Mouse (Mus musculus): ENCODE data around the gene Pnp2. TPM values are rescaled to one million over a fixed set of nuclear protein-coding genes. Genes with fewer than 3 reads are reported as not detected.

Gene Pnp2
- total RNA-seq, 1 experiment from 2014 or later, result 3.6 TPM

- no peak for DNase-seq
These were observed 53.8 kb downstream of the Pnp2 start for GRCm38 (mm10) chr14:51009572-51009971.

Other genes with a start within 250 kb of the Pnp2 start
- gene Olfr748, start 248.6 kb upstream of the Pnp2 start, total RNA-seq (2021), result not detected in 2 replicates
- gene Olfr749, start 210.9 kb upstream of the Pnp2 start, total RNA-seq (2021), result not detected in 2 replicates
- 41.0 and 49.9 TPM in 2 replicates for gene Ttc5, start 170.5 kb upstream of the Pnp2 start, total RNA-seq (2021)
- not detected in 2 replicates for gene Ccnb1ip1, start 148.3 kb upstream of the Pnp2 start, total RNA-seq (2021)
- gene Parp2, start 148.2 kb upstream of the Pnp2 start, total RNA-seq (2021), result 36.9 and 37.5 TPM in 2 replicates
- 27.1 and 28.2 TPM in 2 replicates for gene Tep1, start 85.4 kb upstream of the Pnp2 start, total RNA-seq (2021)
- gene Klhl33, start 58.5 kb upstream of the Pnp2 start, total RNA-seq (2021), result 0.62 and 2.2 TPM in 2 replicates
- gene Osgep, start 31.1 kb upstream of the Pnp2 start, total RNA-seq (2021), result 50.2 and 57.2 TPM in 2 replicates
- gene Apex1, start 31.0 kb upstream of the Pnp2 start, total RNA-seq (2021), result 81.3 and 86.8 TPM in 2 replicates
- gene Pip4p1, start 25.1 kb upstream of the Pnp2 start, total RNA-seq (2021), result 75.5 and 78.7 TPM in 2 replicates
- gene Pnp, start 24.9 kb upstream of the Pnp2 start, total RNA-seq (2021), result 47.6 and 55.1 TPM in 2 replicates
- 23.0 and 43.4 TPM in 2 replicates for gene Gm49342, start 11.5 kb upstream of the Pnp2 start, total RNA-seq (2021)
- 0.55 TPM in 1 of 2 replicates, not detected in the other for gene Rnase10, start 51.8 kb downstream of the Pnp2 start, total RNA-seq (2021)
- not detected in 2 replicates for gene Rnase9, start 85.9 kb downstream of the Pnp2 start, total RNA-seq (2021)
- not detected in 2 replicates for gene Rnase11, start 94.2 kb downstream of the Pnp2 start, total RNA-seq (2021)
- not detected in 2 replicates for gene Rnase12, start 101.7 kb downstream of the Pnp2 start, total RNA-seq (2021)
- gene Olfr750, start 118.4 kb downstream of the Pnp2 start, total RNA-seq (2021), result not detected in 2 replicates
- 28.7 TPM in 2 replicates for gene Rnase4, start 135.1 kb downstream of the Pnp2 start, total RNA-seq (2021)
- gene Ang, start 135.2 kb downstream of the Pnp2 start, total RNA-seq (2021), result 3.3 and 4.4 TPM in 2 replicates
- not detected in 2 replicates for gene Eddm3b, start 158.4 kb downstream of the Pnp2 start, total RNA-seq (2021)
- gene Rnase6, start 167.9 kb downstream of the Pnp2 start, total RNA-seq (2021), result 0.94 TPM in 1 of 2 replicates, not detected in the other
- gene Rnase1, start 190.8 kb downstream of the Pnp2 start, total RNA-seq (2021), result not detected in 2 replicates
- not detected in 2 replicates for gene Rnase2b, start 206.3 kb downstream of the Pnp2 start, total RNA-seq (2021)
- not detected in 2 replicates for gene Ang2, start 243.2 kb downstream of the Pnp2 start, total RNA-seq (2021)
- gene Ear14, start 247.4 kb downstream of the Pnp2 start, total RNA-seq (2021), result not detected in 2 replicates